30 mouse cellular contexts compared by ENCODE assay signal in genomic region chr9:54518921-54519320, GRCm38 (mm10). TPM values are rescaled to one million over a fixed set of nuclear protein-coding genes. Genes with fewer than 3 reads are reported as not detected.
DNase-seq lines count a peak whose midpoint lies in the region; ATAC-seq lines count a peak whose summit lies in the region.
"Had no signal": no experiment of that assay in that cellular context is flagged by ENCODE, and none has a peak within 500 bp of the region (broad histone marks: within the 10 kb centered on the region; RNA-seq: fewer than 3 reads in every experiment).

No protein-coding gene starts in this region.

- H3K9me3 ChIP-seq in kidney, embryonic 14.5 days (ENCODE audit: control insufficient read depth, low read length), result no peaks in the 10 kb centered on the region
- H3K9me3 ChIP-seq: embryonic facial prominence, embryonic 10.5 days; G1E; heart, embryonic 10.5 days; hindbrain, embryonic 10.5 days; limb, embryonic 10.5 days had no signal

- peak; percentile 41 for DNase-seq in layer of hippocampus, adult 11-12 months (ENCODE audit: low spot score)
- no peak for DNase-seq in layer of hippocampus, postnatal 10 days (ENCODE audit: low spot score in 2 of 2)
- DNase-seq in right cerebral cortex, adult 18-20 months, result peak; percentile 83
- no peak for DNase-seq in right cerebral cortex, postnatal 14 days
- peak; percentile 70 to 72 for DNase-seq in left cerebral cortex, adult 9 months (ENCODE audit: low spot score in 2 of 2)
- DNase-seq in adrenal gland, adult 18-20 months (ENCODE audit: low spot score in 2 of 2), result no peak
- DNase-seq: adrenal gland, postnatal 14 days; cerebellum, adult 11-12 months; gastrocnemius, postnatal 36 days; kidney, postnatal 10 days; liver, postnatal 0 days; lung, postnatal 10 days; midbrain, embryonic 14.5 days; spleen, adult 18-20 months; thymus, postnatal 36 days had no signal

- no peaks in the 10 kb centered on the region for H3K4me1 ChIP-seq in kidney, embryonic 14.5 days (ENCODE audit: control insufficient read depth, insufficient read depth, low read length)
- H3K4me1 ChIP-seq: embryonic facial prominence, embryonic 10.5 days; heart, embryonic 10.5 days; hindbrain, embryonic 10.5 days; limb, embryonic 10.5 days had no signal

- H3K4me2 ChIP-seq in kidney, embryonic 14.5 days (replicated peaks; ENCODE audit: low read depth, low read length), result no peak overlapping the region

- H3K4me3 ChIP-seq in kidney, embryonic 14.5 days (ENCODE audit: low read length), result no peak overlapping the region
- H3K4me3 ChIP-seq: embryonic facial prominence, embryonic 10.5 days; heart, embryonic 10.5 days; hindbrain, embryonic 10.5 days; limb, embryonic 10.5 days; myocyte had no signal

- 44% methylated on average over 7 of the region's 7 CpGs for WGBS in kidney, embryonic 14.5 days

- ATAC-seq in kidney, embryonic 14.5 days (ENCODE audit: low FRiP score, low TSS enrichment), result no peak
- ATAC-seq: activated CD4-positive, CD25-positive, alpha-beta regulatory T cell, adult 4 months; hindbrain, postnatal 0 days; intestine, postnatal 0 days; liver, postnatal 0 days had no signal

- no peak overlapping the region for H3K27ac ChIP-seq in kidney, embryonic 14.5 days (ENCODE audit: low read depth, low read length)
- H3K27ac ChIP-seq: embryonic facial prominence, embryonic 10.5 days; heart, embryonic 10.5 days; hindbrain, embryonic 10.5 days; hindbrain, postnatal 0 days; limb, embryonic 10.5 days had no signal

- H3K27me3 ChIP-seq in kidney, embryonic 14.5 days (ENCODE audit: control insufficient read depth, insufficient read depth, low read length), result no peaks in the 10 kb centered on the region

- no peaks in the 10 kb centered on the region for H3K36me3 ChIP-seq in kidney, embryonic 14.5 days (ENCODE audit: control insufficient read depth, insufficient read depth, low read length)
- H3K36me3 ChIP-seq: embryonic facial prominence, embryonic 10.5 days; G1E; heart, embryonic 10.5 days; hindbrain, embryonic 10.5 days; limb, embryonic 10.5 days had no signal

- H3K9ac ChIP-seq in kidney, embryonic 14.5 days (ENCODE audit: low read depth, low read length), result no peak overlapping the region
- H3K9ac ChIP-seq: liver, postnatal 0 days had no signal

RNA-seq across cellular contexts. Expression of gene Dmxl2, which starts 17.5 kb away (rescaled TPM):
- 100 to 1,000 TPM; 199 to 209 TPM for total RNA-seq in layer of hippocampus, postnatal 10 days (2021)
- 7.4 and 9.1 TPM in 2 replicates for polyA plus RNA-seq in kidney, embryonic 14.5 days (2014; fragmentation: Nextera tagmentation; extraction: Ambion mirVana)
- 10 to 100 TPM; 12.9 to 15.1 TPM for total RNA-seq in adrenal gland, adult 18-20 months (2021)
- polyA plus RNA-seq: G1E had no signal

RNA-seq across cellular contexts. Expression of gene Sh2d7, which starts 19.9 kb away (rescaled TPM):
- not detected for total RNA-seq in layer of hippocampus, postnatal 10 days (2021)
- not detected in 2 replicates for polyA plus RNA-seq in kidney, embryonic 14.5 days (2014; fragmentation: Nextera tagmentation; extraction: Ambion mirVana)
- total RNA-seq in adrenal gland, adult 18-20 months (2021), result not detected
- total RNA-seq: adrenal gland, postnatal 14 days; gastrocnemius, postnatal 36 days; hindbrain, postnatal 0 days; liver, adult 2 months; megakaryocyte, adult 5-6 weeks had no signal
- polyA plus RNA-seq: activated CD4-positive, CD25-positive, alpha-beta regulatory T cell, adult 4 months; embryonic facial prominence, embryonic 10.5 days; forebrain, embryonic 11.5 days; G1E; heart, embryonic 10.5 days; heart, postnatal 0 days; hindbrain, embryonic 10.5 days; intestine, postnatal 0 days; limb, embryonic 10.5 days; liver, adult 2 months; liver, postnatal 0 days; midbrain, embryonic 14.5 days; myocyte; neural tube, embryonic 14.5 days had no signal

RNA-seq across cellular contexts. Expression of gene Cib2, which starts 41.1 kb away (rescaled TPM):
- total RNA-seq in layer of hippocampus, postnatal 10 days (2021), result 10 to 100 TPM; 29.9 to 31.8 TPM
- polyA plus RNA-seq in kidney, embryonic 14.5 days (2014; fragmentation: Nextera tagmentation; extraction: Ambion mirVana), result 20.0 and 20.6 TPM in 2 replicates
- 100 to 1,000 TPM in 1 of 2 experiments, 10 to 100 TPM in 1; 53.0 to 105 TPM for total RNA-seq in adrenal gland, adult 18-20 months (2021)
- total RNA-seq: G1E had no signal

Comparison
In these comparisons a context has a peak if more than half of its experiments do, and no peak if none do; other contexts are left out.
1. DNase-seq: peak in layer of hippocampus, adult 11-12 months (single experiment), right cerebral cortex, adult 18-20 months (single experiment) and left cerebral cortex, adult 9 months (2 of 2); none in layer of hippocampus, postnatal 10 days (0 of 2), right cerebral cortex, postnatal 14 days (single experiment) and adrenal gland, adult 18-20 months (0 of 2).
2. RNA of gene Dmxl2, which starts 17.5 kb away (total RNA-seq): 199 to 209 TPM in layer of hippocampus, postnatal 10 days; 12.9 to 15.1 TPM in adrenal gland, adult 18-20 months; every median in the first group is over 10 times any median in the second.